Mouse (Mus musculus) midbrain, embryonic 16.5 days (tissue): ENCODE measurements around the gene Zfp628. TPM values are rescaled to one million over a fixed set of nuclear protein-coding genes. Genes with fewer than 3 reads are reported as not detected.
"Not testable (repeated sequence)": the region's sequence is repeated elsewhere in the genome, so short reads cannot be mapped to it uniquely, and the experiment has no call there.

Source experiments
- ATAC-seq: fragments of 200-750 bp; cut with Nextera tagmentation; 2 replicates; pipeline ENCODE4 v1.8.0; 2017; ENCODE audit warnings: moderate TSS enrichment
- H3K27ac ChIP-seq: fragments of 300-500 bp; sonication (generic); 2 replicates; pipeline ENCODE4 v1.5.1; 2014; ENCODE audit warnings: mild to moderate bottlenecking, low read length, mixed read lengths
- H3K27me3 ChIP-seq: fragments of 300-500 bp; sonication (generic); 2 replicates; pipeline ENCODE4 v1.6.1; 2014; ENCODE audit warnings: low read depth, low read length, mixed read lengths; ENCODE audit not compliant: control insufficient read depth, insufficient read depth
- H3K36me3 ChIP-seq: fragments of 300-500 bp; sonication (generic); 2 replicates; pipeline ENCODE4 v1.6.1; 2014; ENCODE audit warnings: mild to moderate bottlenecking, low read length, moderate library complexity, mixed read lengths; ENCODE audit not compliant: control insufficient read depth, insufficient read depth
- H3K4me1 ChIP-seq: fragments of 300-500 bp; sonication (generic); 2 replicates; pipeline ENCODE4 v1.6.1; 2014; ENCODE audit warnings: mild to moderate bottlenecking, low read length, mixed read lengths; ENCODE audit not compliant: control insufficient read depth, insufficient read depth
- H3K4me2 ChIP-seq: fragments of 300-500 bp; sonication (generic); 2 replicates; pipeline ENCODE4 v1.6.1; 2014; ENCODE audit warnings: mild to moderate bottlenecking, low read length, mixed read lengths
- H3K4me3 ChIP-seq: fragments of 300-500 bp; sonication (generic); 2 replicates; pipeline ENCODE4 v1.5.1; 2014; ENCODE audit warnings: low read depth, mild to moderate bottlenecking, low read length, moderate library complexity, mixed read lengths
- H3K9ac ChIP-seq: fragments of 300-500 bp; sonication (generic); 2 replicates; pipeline ENCODE4 v1.6.1; 2014; ENCODE audit warnings: low read depth, low read length, mixed read lengths
- H3K9me3 ChIP-seq: fragments of 300-500 bp; sonication (generic); replicated peaks from 2 replicates; pipeline ENCODE4 v1.6.1; 2014; ENCODE audit warnings: mild to moderate bottlenecking, low read length, mixed read lengths; ENCODE audit not compliant: control insufficient read depth, poor library complexity, severe bottlenecking
- WGBS: fragments of 180-500 bp; shearing (Covaris S2); extraction: QIAGEN DNeasy Blood & Tissue Kit; methylation state at CpG from one replicate; pipeline ENCODE4 v1.1.7; 2014; 5-methylcytosine and 5-hydroxymethylcytosine counted together
- polyA plus RNA-seq: library from polyadenylated mRNA; unstranded; fragments of >200 nt; fragmentation: Nextera tagmentation; extraction: Ambion mirVana; gene quantifications from 2 replicates; pipeline ENCODE4 v1.2.1, GENCODE M21; 2015

Zfp628 gene
- polyA plus RNA-seq, result 3.1 and 3.6 TPM in 2 replicates

GRCm38 (mm10) chr7:4915007-4915665, at the start of gene Zfp628:
Gene Zfp628, plus strand, starts transcription at chr7:4915217.
- H3K4me3 ChIP-seq, result peak within 1 kb of the TSS; percentile 56
- peak; percentile 91 for ATAC-seq
- peaks cover 15% of the 10 kb centered on the region for H3K4me1 ChIP-seq
- WGBS, result 0% methylated on average over 52 of the region's 56 CpGs
- H3K4me2 ChIP-seq, result peak within 1 kb of the TSS; percentile 70
- no peaks in the 10 kb centered on the region for H3K9me3 ChIP-seq
- H3K27me3 ChIP-seq, result no peaks in the 10 kb centered on the region
- H3K36me3 ChIP-seq, result peaks cover 7% of the 10 kb centered on the region
- H3K9ac ChIP-seq, result peak within 1 kb of the TSS; percentile 83
- peak within 1 kb of the TSS; percentile 97 for H3K27ac ChIP-seq

- peak overlapping the region; percentile 63 for H3K4me2 ChIP-seq
- H3K9ac ChIP-seq, result peak overlapping the region; percentile 73
- 6% methylated on average over 40 of the region's 40 CpGs for WGBS
- H3K27ac ChIP-seq, result peak overlapping the region; percentile 67
- H3K4me1 ChIP-seq, result peaks cover 7% of the 10 kb centered on the region
- peak; percentile 100 for ATAC-seq
- H3K36me3 ChIP-seq, result no peaks in the 10 kb centered on the region
- peak overlapping the region; percentile 48 for H3K4me3 ChIP-seq
- H3K9me3 ChIP-seq, result no peaks in the 10 kb centered on the region
- H3K27me3 ChIP-seq, result no peaks in the 10 kb centered on the region
Measured at GRCm38 (mm10) chr7:4865579-4866493, 49.2 kb upstream of the Zfp628 start.

GRCm38 (mm10) chr7:4866631-4867180, 48.3 kb upstream of the Zfp628 start:
- no peaks in the 10 kb centered on the region for H3K36me3 ChIP-seq
- 26% methylated on average over 10 of the region's 10 CpGs for WGBS
- H3K9me3 ChIP-seq, result no peaks in the 10 kb centered on the region
- peak overlapping the region; percentile 67 for H3K27ac ChIP-seq
- H3K27me3 ChIP-seq, result no peaks in the 10 kb centered on the region
- ATAC-seq, result no peak
- peaks cover 7% of the 10 kb centered on the region for H3K4me1 ChIP-seq
- peak overlapping the region; percentile 61 for H3K9ac ChIP-seq
- peak overlapping the region; percentile 48 for H3K4me3 ChIP-seq
- H3K4me2 ChIP-seq, result peak overlapping the region; percentile 63

GRCm38 (mm10) chr7:4870133-4870532, 44.9 kb upstream of the Zfp628 start, which contains the start of gene Isoc2b:
Gene Isoc2b, minus strand, starts transcription at chr7:4870258.
- no peak for ATAC-seq
- Histone ChIP-seq H3K4me1 (peaks cover 7% of the 10 kb centered on the region), H3K9me3 (no peaks in the 10 kb centered on the region), H3K9ac (no peak within 1 kb of the TSS), H3K4me2 (no peak within 1 kb of the TSS), H3K27ac (no peak within 1 kb of the TSS), H3K36me3 (no peaks in the 10 kb centered on the region), H3K27me3 (no peaks in the 10 kb centered on the region), H3K4me3 (no peak within 1 kb of the TSS)
- WGBS, result 64% methylated on average over 6 of the region's 6 CpGs

GRCm38 (mm10) chr7:4876753-4877221, 38.2 kb upstream of the Zfp628 start, which contains the start of gene Isoc2a:
Gene Isoc2a, plus strand, starts transcription at chr7:4877153.
- Histone ChIP-seq H3K9ac (peak within 1 kb of the TSS; percentile 62), H3K36me3 (no peaks in the 10 kb centered on the region), H3K4me3 (peak within 1 kb of the TSS; percentile 52), H3K27ac (peak within 1 kb of the TSS; percentile 65), H3K27me3 (no peaks in the 10 kb centered on the region), H3K4me2 (peak within 1 kb of the TSS; percentile 83), H3K9me3 (no peaks in the 10 kb centered on the region), H3K4me1 (peaks cover 9% of the 10 kb centered on the region; the same call in 1 of the 2 replicates)
- peak; percentile 99 for ATAC-seq
- WGBS, result under 1% methylated on average over 22 of the region's 22 CpGs

- peaks cover 9% of the 10 kb centered on the region; the same call in 1 of the 2 replicates for H3K4me1 ChIP-seq
- no peaks in the 10 kb centered on the region for H3K9me3 ChIP-seq
- H3K9ac ChIP-seq, result peak overlapping the region; percentile 62
- no peaks in the 10 kb centered on the region for H3K36me3 ChIP-seq
- H3K27ac ChIP-seq, result no peak overlapping the region
- 6% methylated on average over 11 of the region's 11 CpGs for WGBS
- H3K27me3 ChIP-seq, result no peaks in the 10 kb centered on the region
- ATAC-seq, result no peak; the same call in none of the 2 replicates
- peak overlapping the region; percentile 83 for H3K4me2 ChIP-seq
- H3K4me3 ChIP-seq, result peak overlapping the region; percentile 52
Measured at GRCm38 (mm10) chr7:4877226-4877625, 37.8 kb upstream of the Zfp628 start.

- H3K27me3 ChIP-seq, result no peaks in the 10 kb centered on the region
- H3K4me1 ChIP-seq, result peaks cover 9% of the 10 kb centered on the region; the same call in 1 of the 2 replicates
- H3K4me3 ChIP-seq, result no peak overlapping the region
- H3K9me3 ChIP-seq, result no peaks in the 10 kb centered on the region
- no peak overlapping the region for H3K9ac ChIP-seq
- H3K4me2 ChIP-seq, result no peak overlapping the region; the same call in 1 of the 2 replicates
- ATAC-seq, result no peak
- H3K27ac ChIP-seq, result no peak overlapping the region
- H3K36me3 ChIP-seq, result no peaks in the 10 kb centered on the region
Measured at GRCm38 (mm10) chr7:4878186-4878585, 36.8 kb upstream of the Zfp628 start.

GRCm38 (mm10) chr7:4879036-4879435, 36.0 kb upstream of the Zfp628 start:
- H3K4me1 ChIP-seq, H3K27me3 ChIP-seq, H3K27ac ChIP-seq, H3K4me2 ChIP-seq, H3K4me3 ChIP-seq, H3K9me3 ChIP-seq, H3K9ac ChIP-seq, H3K36me3 ChIP-seq, ATAC-seq: not testable (repeated sequence)
- 80% methylated on average over 1 of the region's 1 CpGs for WGBS
